Mouse (Mus musculus) MEL (cell line): ENCODE measurements around the gene Hoxa4.

Source experiments
- CTCF ChIP-seq, 3 experiments: IDR thresholded peaks in 2 of 3; conservative IDR thresholded peaks in 1 of 3; 2 replicates each; pipeline ENCODE4 v1.5.1; 2011 to 2012; ENCODE audit warnings: low read length in 3 of 3, low read depth in 2 of 3, mild to moderate bottlenecking in 2 of 3, improper control_type of control experiment in 1 of 3, inconsistent platforms in 1 of 3, mixed read lengths in 1 of 3, moderate library complexity in 1 of 3; ENCODE audit not compliant: control insufficient read depth in 1 of 3, insufficient read depth in 1 of 3, poor library complexity in 1 of 3, severe bottlenecking in 1 of 3
- E2F4 ChIP-seq: IDR thresholded peaks from 2 replicates; pipeline ENCODE4 v1.6.1; 2011; ENCODE audit warnings: low read depth, low read length, improper control_type of control experiment, borderline replicate concordance
- EP300 ChIP-seq, 2 experiments: IDR thresholded peaks; 2 replicates each; pipeline ENCODE4 v1.6.1; 2011; ENCODE audit warnings: improper control_type of control experiment in 2 of 2, low read length in 2 of 2, low read depth in 1 of 2, mild to moderate bottlenecking in 1 of 2
- GABPA ChIP-seq: IDR thresholded peaks from 2 replicates; pipeline ENCODE4 v1.6.1; 2012; ENCODE audit warnings: low read depth, mild to moderate bottlenecking, inconsistent platforms, low read length, improper control_type of control experiment, moderate library complexity
- GATA1 ChIP-seq: IDR thresholded peaks from 2 replicates; pipeline ENCODE4 v1.6.1; 2011; ENCODE audit warnings: low read depth, low read length, improper control_type of control experiment
- MAX ChIP-seq: IDR thresholded peaks from 2 replicates; pipeline ENCODE4 v1.6.1; 2011; ENCODE audit warnings: low read length, improper control_type of control experiment
- MXI1 ChIP-seq: IDR thresholded peaks from 2 replicates; pipeline ENCODE4 v1.6.1; 2011; ENCODE audit warnings: mild to moderate bottlenecking, low read depth, low read length, improper control_type of control experiment
- NELFE ChIP-seq: IDR thresholded peaks from 2 replicates; pipeline ENCODE4 v1.6.1; 2011; ENCODE audit warnings: low read depth, low read length, improper control_type of control experiment
- POLR2A ChIP-seq, 2 experiments: IDR thresholded peaks; 2 replicates each; pipeline ENCODE4 v1.6.1; 2011 to 2012; ENCODE audit warnings: low read length in 2 of 2, mild to moderate bottlenecking in 2 of 2, control low read depth in 1 of 2, improper control_type of control experiment in 1 of 2, low read depth in 1 of 2, moderate library complexity in 1 of 2; ENCODE audit not compliant: control insufficient read depth in 1 of 2, insufficient read depth in 1 of 2, poor library complexity in 1 of 2
- USF2 ChIP-seq, 2 experiments: IDR thresholded peaks; 2 replicates each; pipeline ENCODE4 v1.6.1; 2011 to 2012; ENCODE audit warnings: improper control_type of control experiment in 2 of 2, low read length in 2 of 2, borderline replicate concordance in 1 of 2, inconsistent platforms in 1 of 2, low read depth in 1 of 2, mild to moderate bottlenecking in 1 of 2; ENCODE audit not compliant: insufficient read depth in 1 of 2
- ZKSCAN1 ChIP-seq: IDR thresholded peaks from 2 replicates; pipeline ENCODE4 v1.6.1; 2012; ENCODE audit warnings: low read depth, mild to moderate bottlenecking, inconsistent platforms, low read length, improper control_type of control experiment, moderate library complexity

DNA sequence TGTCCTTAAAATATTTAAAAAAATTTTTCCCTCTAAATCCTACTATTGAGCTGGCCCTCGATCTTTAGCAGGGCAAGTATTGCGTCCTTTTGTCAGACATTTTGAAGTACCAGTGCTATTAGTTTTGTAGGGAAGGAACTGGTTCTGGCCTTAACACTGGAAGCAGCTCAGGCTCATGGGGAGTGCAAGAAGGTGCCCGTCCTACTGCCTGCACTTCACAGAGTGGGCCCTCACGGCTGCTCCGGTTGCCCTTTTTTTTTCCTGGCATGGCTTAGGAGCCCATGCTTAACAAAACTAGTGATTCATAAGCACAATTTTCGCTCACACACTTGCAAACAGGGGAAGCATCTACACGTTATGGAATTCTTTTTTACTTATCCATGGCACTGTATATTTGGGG lies 47.4 kb upstream of the Hoxa4 start:
- TF ChIP-seq GATA1: no peak
- no peak for TF ChIP-seq CTCF (IDR thresholded peaks at IDR 0.05 in 2 of 3, conservative IDR thresholded peaks at IDR 0.05 in 1 of 3; ENCODE audit: control insufficient read depth in 1 of 3, insufficient read depth in 1 of 3, low read depth in 2 of 3, low read length in 3 of 3, poor library complexity in 1 of 3, severe bottlenecking in 1 of 3)
- TF ChIP-seq MXI1: no peak
- no peak for TF ChIP-seq POLR2A (IDR thresholded peaks at IDR 0.05; ENCODE audit: control insufficient read depth in 1 of 2, insufficient read depth in 1 of 2, low read depth in 1 of 2, low read length in 2 of 2, poor library complexity in 1 of 2)
- no peak for TF ChIP-seq MAX
- no peak for TF ChIP-seq EP300 (IDR thresholded peaks at IDR 0.05; ENCODE audit: low read depth in 1 of 2, low read length in 2 of 2)
- TF ChIP-seq ZKSCAN1: no peak
- TF ChIP-seq E2F4: no peak
- TF ChIP-seq NELFE: no peak
- TF ChIP-seq GABPA: no peak
- no peak for TF ChIP-seq USF2 (IDR thresholded peaks at IDR 0.05; ENCODE audit: borderline replicate concordance in 1 of 2, insufficient read depth in 1 of 2, low read depth in 1 of 2, low read length in 2 of 2)
